Mouse (Mus musculus) embryonic stem cell, embryonic (primary cell): Measurements from ENCODE around the gene Kdr.

ENCODE experiments used
- CTCF ChIA-PET, 4 experiments: fragments of 300-600 bp in 2 of 4; fragments of 350-600 bp in 2 of 4; sonication (Branson Sonifier 250); formaldehyde crosslinking; loops; one replicate each; lab custom pipeline; 2022; ENCODE audit warnings: inconsistent platforms in 2 of 4; lab: Charles Lee
- POLR2A ChIA-PET, 4 experiments: fragments of 300-600 bp in 2 of 4; fragments of 350-600 bp in 2 of 4; sonication (Branson Sonifier 250); formaldehyde crosslinking; loops; one replicate each; lab custom pipeline; 2022; ENCODE audit warnings: antibody characterized with exemption in 4 of 4, inconsistent platforms in 1 of 4; lab: Charles Lee

The Kdr gene

DNA sequence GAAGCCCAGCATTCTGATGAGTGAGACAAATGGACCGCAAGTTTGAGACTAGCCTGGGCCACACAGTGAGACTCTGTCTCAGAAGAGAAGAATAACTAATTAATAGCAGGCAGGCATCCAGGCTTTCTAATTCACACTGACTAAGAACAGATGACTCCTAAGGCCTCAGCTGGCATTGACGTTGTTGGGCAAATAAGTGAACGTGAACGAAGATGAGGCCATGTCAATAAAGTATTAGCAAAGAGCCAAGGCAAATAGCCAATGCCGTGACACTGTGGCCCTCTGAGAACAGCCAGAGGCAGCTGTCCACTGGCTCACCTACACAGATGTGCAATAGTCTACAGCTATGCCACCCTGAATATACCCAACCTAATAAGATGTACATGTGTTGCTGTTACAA is 2.9 kb downstream of the Kdr start:
- CTCF ChIA-PET, result no interaction called here
- POLR2A ChIA-PET, result interaction anchor here in 1 of 4 experiments (0.6 kb wide), 1 partner anchor 902 kb away, joined by 4 read pairs; no protein-coding TSS in a partner anchor

DNA sequence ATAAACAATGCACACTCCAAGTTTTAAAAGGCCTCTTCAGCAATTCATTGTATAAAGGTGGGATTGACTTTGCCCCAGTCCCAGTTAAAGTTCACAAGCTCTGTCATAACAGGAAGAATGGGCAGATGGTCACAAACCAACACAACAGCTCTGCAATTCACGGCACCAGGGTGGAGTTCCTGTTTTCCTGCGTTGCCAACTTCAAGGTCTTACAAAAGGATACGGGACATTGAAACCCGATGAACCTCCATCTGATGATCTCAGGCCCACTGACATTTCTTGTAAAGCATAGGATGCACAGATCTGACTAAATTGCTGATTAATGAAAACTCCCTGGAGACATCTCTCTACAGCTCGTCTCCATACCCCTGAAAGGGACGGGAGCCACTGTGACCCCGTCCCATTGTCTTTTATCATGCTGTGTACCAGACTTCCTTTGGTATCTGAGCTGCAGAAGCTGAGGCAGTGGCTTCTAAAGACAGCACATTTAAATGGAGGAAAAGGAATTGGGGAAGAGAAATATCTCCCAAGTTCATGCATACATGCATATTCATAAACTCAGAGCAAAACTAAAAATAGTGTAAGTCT is 3.6 kb downstream of the Kdr start:
- CTCF ChIA-PET, result no interaction called here

DNA sequence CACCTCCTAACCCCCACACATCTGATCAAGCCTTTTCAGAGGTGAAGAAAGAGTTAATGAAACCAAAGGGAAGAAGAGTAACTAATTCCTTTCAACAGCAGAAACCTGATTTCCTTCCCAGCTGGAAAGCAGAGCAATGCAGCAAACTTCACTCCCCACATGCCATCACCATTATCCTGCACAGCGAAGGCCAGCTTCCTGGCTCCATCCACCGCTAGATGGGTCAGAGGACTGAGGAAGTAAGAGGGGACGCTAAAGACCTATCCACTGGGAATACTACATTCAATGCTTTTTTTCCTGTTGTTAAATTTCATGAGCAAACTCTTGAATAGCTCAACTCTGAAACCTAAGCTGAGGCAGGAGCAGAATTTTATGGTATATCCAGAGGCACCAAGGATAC is 8.4 kb downstream of the Kdr start:
- ChIA-PET CTCF (no interaction called here), POLR2A (no interaction called here)

More for the DNA sequence above, 3.6 kb downstream of the Kdr start:
- POLR2A ChIA-PET, result no interaction called here

DNA sequence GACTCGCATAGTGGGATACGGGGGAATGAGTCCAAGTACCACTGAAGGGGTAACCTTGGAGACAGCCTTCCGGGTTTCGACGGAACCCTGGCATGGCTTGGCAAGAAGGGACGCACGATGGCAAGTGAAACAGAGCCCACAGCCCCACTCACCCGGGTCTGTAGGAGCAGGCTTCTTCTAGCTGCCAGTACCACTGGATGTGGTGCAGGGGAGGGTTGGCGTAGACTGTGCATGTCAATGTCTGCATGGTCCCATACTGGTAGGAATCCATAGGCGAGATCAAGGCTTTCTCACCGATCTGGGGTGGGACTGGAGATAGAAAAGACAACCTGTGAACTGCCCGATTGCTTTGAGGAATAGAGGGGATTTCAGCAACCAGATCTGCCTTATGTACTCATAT is 15.7 kb downstream of the Kdr start:
- CTCF ChIA-PET, result interaction anchor here in 1 of 4 experiments (0.5 kb wide), 1 partner anchor 734 kb away, joined by 3 read pairs; no protein-coding TSS in a partner anchor
- POLR2A ChIA-PET, result interaction anchor here in 1 of 4 experiments (1.1 kb wide), 1 partner anchor 41 kb away, joined by 5 read pairs; no protein-coding TSS in a partner anchor

DNA sequence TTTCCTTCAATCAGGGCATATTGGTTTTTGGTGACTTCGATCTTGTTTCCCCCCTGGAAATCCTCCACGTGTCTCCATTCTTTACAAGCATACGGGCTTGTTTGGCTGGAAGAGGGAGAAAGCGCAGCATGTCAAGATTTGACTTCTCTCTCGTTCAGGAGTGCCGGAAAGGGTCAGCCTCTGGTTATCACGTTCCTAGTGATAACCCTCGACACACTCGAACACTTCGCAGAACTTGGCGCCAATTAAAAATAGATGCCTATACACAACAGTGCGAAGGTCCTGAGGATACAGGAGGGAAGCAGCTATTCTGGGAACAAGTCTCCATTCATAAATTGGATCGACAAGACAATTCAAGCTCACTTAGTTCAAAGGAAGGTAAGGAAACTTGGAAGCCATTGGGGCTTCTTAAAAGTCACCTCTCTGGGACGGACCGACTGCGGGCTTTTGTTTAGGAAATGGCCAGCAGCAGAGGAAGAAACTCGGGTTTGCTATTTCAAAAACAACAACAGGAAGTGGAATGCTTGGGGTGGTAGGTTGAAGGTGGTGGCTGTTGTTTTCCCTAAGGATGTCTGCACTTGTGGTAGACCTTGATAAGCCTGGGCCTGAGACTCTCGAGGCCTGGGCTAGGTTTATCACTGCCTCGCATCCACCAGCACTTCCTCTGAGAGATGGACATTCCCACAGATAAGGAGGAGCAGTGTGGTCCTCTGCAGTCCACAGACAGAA is 16.4 kb downstream of the Kdr start:
- ChIA-PET CTCF (no interaction called here), POLR2A (interaction anchor here in 1 of 4 experiments (1.1 kb wide), 1 partner anchor 40 kb away, joined by 5 read pairs; no protein-coding TSS in a partner anchor)

DNA sequence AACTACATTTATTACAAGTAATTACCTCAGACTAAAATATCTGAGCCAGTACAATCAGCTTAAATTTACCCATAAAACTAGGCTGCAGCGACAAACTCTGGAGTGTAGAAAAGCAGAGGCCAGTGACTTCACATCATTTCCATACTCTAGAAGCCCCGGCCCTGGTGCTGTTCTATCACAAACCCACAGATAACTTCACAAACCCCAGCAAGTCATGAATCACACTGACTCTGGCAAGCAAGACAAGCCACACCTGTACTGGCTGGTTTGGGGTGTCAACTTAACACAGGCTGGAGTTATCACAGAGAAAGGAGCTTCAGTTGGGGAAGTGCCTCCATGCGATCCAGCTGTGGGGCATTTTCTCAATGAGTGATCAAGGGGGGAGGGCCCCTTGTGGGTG is 18.4 kb downstream of the Kdr start:
- ChIA-PET CTCF (no interaction called here), POLR2A (no interaction called here)

DNA sequence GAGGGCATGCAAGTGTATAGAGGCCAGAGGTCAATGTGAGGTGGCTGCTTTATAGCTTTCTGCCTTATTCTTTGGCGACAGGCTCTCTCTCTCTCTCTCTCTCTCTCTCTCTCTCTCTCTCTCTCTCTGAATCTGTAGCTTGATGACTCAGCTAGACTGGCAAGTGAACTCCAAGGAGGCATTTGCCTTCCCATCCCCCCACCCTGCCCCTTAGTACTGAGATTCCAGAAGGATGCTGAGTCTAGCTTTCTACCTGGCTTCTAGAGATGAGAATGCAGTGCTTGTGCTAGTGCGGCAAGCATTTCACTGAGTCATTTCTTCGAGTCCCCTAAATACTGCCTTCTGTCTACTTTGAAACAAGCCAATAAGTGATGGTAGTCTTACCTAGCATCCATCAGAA is 21.7 kb downstream of the Kdr start:
- ChIA-PET POLR2A (interaction anchor here in 2 of 4 experiments (0.6 kb wide), 2 partner anchors 42 to 357 kb away, joined by 3 read pairs; no protein-coding TSS in a partner anchor), CTCF (interaction anchor here in 1 of 4 experiments (0.6 kb wide), 2 partner anchors 8 to 75 kb away, joined by 4 to 5 read pairs; no protein-coding TSS in a partner anchor)

DNA sequence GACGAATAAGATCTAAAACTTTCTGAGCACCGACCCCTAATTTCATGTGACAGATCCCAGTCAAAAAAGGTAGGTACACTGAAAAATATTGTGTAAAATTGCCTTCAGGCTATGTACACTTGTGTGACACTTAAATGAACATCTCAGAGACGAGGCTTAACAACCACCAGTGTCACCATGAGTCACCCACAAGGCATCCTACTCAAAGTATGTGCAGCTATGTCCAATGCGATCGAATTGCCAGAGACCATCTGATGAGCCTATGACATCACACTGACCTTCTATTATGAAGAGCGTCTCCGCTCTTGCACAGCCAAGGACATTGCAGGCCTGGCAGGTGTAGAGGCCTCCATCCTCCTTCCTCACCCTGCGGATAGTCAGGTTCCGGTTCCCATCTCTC is 22.4 kb downstream of the Kdr start:
- ChIA-PET CTCF (interaction anchor here in 1 of 4 experiments (0.6 kb wide), 1 partner anchor 74 kb away, joined by 4 read pairs; no protein-coding TSS in a partner anchor), POLR2A (no interaction called here)

DNA sequence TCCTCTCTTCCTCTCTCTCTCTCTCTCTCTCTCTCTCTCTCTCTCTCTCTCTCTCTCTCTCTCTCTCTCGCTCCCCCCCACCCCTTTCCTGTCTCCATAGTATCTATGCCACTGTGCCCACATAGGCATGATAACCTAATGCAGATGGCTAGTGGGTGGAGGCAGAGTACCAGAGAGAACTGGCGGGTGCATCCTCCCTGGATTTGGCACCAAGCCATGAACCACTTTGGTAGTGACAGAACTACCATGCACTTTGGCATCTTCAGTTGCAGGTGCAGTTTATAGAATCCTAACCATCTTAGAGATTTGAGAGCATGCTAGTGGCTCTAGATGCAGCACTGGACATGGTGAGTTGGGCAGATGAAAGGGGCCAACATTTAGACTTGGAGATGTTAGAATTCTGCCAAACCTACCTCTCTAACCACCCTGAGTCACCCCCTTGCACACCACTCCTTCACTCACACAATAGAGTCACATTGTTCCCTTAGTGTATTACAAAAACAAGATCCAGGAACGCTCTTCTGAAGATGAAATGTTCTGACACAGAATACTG is 23.4 kb downstream of the Kdr start:
- POLR2A ChIA-PET, result no interaction called here
- CTCF ChIA-PET, result interaction anchor here in 1 of 4 experiments (0.5 kb wide), 1 partner anchor 215 kb away, joined by 3 read pairs; no protein-coding TSS in a partner anchor

DNA sequence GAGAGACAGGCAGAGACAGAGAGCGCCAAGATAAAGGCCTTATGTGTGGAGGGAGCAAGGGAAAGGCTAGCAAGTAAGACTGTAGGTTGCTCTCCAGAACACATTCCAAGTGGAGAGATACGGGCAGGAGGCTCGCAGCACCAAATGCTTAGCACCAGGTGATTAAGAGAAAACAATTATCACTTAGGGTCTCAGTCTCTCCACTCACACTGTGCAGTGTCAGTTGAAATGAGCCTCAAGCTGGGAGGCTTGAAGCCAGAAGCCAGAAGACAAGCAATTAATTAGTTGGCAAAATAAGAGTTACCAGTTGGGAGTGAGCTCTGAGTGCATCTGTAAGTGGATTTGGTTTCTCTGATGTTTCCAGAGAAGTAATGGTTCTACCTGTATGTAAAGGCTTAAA is 24.0 kb downstream of the Kdr start:
- ChIA-PET CTCF (interaction anchor here in 1 of 4 experiments (0.5 kb wide), 1 partner anchor 216 kb away, joined by 3 read pairs; no protein-coding TSS in a partner anchor), POLR2A (interaction anchor here in 1 of 4 experiments (0.6 kb wide), 1 partner anchor 86 kb away, joined by 3 read pairs; no protein-coding TSS in a partner anchor)

DNA sequence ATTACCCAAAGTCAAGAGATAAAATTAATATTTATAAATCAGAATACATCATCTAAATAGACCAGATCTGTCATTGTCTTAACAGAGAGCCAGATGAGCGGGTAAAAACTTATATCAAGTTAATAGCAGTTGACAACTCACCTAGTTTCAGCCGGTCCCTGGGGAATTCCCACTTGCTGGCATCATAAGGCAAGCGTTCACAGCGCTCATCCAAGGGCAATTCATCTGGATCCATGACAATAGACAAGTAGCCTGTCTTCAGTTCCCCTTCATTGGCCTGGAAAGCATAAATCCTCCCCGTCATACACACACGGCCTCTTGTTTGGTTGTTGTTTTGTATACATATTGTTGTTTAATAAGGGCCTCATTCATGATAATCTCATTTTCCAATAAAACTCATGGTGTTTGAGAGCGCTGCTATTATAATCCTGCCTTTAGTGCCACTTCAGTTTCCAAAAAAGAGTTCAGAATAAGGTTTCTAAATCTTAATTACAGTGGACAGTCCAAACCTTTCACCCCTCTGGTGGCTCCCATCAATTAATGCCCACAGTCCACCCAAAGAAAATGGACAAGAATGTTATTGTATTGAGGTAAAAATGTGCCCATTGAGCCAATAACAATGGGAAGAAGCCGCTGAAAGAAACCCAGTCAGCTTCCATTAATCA is 26.0 kb downstream of the Kdr start:
- POLR2A ChIA-PET, result interaction anchor here in 1 of 4 experiments (0.6 kb wide), 1 partner anchor 589 kb away, joined by 3 read pairs; no protein-coding TSS in a partner anchor
- CTCF ChIA-PET, result no interaction called here

DNA sequence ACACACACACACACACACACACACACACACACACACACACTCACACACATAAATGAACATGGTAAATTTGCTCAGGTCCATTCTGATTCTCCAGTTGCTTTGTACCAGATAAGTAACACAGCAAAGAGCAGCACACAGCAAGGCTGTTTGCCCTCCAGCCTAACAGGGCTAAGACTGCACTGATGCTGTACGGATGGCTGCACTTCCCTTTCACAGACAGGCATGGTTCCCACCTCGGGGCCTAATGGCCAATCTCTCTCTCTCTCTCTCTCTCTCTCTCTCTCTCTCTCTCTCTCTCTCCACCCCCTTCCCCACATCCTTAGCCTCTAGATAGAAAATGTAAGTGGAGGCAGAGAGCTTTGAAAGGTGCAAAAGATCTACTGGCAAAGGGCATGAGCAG is 27.4 kb downstream of the Kdr start:
- CTCF ChIA-PET, result interaction anchor here in 1 of 4 experiments (0.6 kb wide), 1 partner anchor 565 kb away, joined by 3 read pairs; no protein-coding TSS in a partner anchor
- POLR2A ChIA-PET, result interaction anchor here in 1 of 4 experiments (0.6 kb wide), 1 partner anchor 28 kb away, joined by 4 read pairs; no protein-coding TSS in a partner anchor

DNA sequence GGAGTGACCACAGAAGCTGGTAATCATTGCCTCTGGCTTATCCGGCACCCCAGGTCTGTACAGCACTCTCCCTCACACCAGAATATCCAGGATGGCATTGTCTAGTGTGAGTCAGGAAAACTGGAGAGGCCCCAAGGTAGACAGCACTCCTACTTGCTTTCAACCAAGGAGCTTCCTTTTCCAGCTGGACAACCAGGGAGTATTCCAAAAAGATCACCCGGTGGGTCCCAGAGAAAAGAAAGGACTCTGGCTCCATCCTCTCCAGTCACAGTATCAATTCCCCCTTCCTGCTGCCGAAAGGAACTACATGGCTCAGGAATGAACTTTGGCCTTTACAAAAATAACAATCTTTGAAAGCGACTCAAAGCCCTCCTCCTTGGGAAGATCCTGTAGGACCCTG is 32.9 kb downstream of the Kdr start:
- ChIA-PET POLR2A (interaction anchor here in 1 of 4 experiments (1.6 kb wide), 1 partner anchor 9 kb away, joined by 3 read pairs; no protein-coding TSS in a partner anchor), CTCF (no interaction called here)

DNA sequence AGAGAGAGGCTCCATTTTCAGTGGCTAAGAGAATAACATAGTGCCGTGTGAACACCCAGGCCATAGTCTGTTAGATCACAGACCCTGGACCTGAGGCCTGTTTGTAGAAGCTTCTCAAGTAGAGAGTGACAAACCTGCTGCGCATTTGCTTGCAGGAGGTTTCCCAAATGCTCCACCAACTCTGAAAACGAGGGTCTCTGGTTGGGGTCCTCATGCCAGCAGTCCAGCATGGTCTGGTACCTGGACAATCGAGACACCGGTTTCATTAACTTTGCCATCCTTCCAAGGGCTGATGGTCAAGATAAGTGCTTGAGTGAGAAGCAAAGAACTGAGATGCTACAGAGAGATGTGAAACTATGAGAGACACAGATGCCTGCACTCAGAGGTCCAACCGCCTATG is 35.0 kb downstream of the Kdr start:
- ChIA-PET POLR2A (interaction anchor here in 1 of 4 experiments (0.6 kb wide), 1 partner anchor 21 kb away, joined by 3 read pairs; no protein-coding TSS in a partner anchor), CTCF (interaction anchor here in 1 of 4 experiments (0.6 kb wide), 1 partner anchor 901 kb away, joined by 5 read pairs; no protein-coding TSS in a partner anchor)

DNA sequence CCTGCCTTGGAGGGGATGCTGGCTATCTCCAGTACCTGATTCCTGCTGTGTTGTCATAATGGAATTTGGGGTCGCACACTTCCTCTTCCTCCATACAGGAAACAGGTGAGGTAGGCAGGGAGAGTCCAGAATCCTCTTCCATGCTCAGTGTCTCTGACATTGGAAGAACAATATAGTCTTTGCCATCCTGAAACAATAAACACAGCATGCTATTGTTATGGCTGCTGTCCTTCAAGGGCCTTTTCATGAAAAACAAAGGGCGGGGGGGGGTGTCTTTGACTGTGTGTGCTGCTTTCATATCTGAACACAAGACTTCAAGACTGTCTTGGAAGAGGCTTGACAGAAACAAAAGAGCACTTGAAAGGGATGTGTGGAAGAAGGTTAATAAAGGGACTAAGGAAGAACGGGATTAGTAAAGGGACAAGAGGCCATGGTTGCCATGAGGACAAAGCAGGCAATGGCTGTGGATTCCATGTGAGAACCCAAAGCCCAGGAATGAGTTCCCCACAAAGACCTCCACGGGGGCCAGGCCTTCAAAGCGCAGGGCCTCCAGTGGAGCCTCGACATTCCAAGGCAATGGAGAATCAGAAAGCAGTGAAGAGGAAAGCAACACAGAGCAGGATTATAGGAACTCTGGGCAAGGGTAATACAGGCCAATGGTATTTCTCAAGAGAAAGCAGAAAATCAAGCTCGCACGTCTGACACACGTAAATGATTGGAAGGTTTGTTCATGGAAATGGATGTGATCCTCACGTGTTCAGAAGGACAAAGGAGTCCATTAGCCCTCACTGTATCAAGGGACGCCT is 36.3 kb downstream of the Kdr start:
- CTCF ChIA-PET, result no interaction called here
- POLR2A ChIA-PET, result interaction anchor here in 2 of 4 experiments (0.6 to 1.3 kb wide), 3 partner anchors 204 to 367 kb away, joined by 3 read pairs; partner anchors contain the start of gene Kit (in 1 of the 2)

DNA sequence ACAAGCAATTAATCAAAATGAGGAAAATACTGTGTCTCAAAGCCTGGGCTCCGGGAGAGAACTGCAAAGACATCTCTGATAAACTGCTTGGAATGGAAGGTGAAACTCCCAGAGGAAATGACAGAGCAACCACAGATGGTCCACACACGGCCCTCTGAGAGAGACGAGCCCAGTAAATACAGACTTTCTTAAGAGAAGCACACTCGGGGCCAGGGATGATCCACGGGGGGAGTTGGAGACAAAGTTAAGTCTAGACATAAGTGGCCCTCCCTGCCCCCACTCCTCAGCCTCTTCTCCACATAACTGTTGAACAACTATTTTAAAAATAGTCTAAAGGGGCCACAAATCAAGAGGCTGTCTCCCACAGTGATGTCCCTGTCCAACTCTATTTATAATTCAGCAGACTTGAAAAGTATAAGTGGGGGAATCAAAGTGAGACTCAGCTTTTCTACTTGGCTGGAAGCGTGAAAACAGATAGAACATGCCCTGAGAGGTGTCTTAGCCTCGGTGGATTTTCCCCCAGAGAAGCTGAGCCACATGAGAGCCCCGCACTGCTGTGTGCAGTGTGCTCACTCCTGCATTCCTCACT is 39.0 kb downstream of the Kdr start:
- ChIA-PET CTCF (no interaction called here), POLR2A (no interaction called here)

DNA sequence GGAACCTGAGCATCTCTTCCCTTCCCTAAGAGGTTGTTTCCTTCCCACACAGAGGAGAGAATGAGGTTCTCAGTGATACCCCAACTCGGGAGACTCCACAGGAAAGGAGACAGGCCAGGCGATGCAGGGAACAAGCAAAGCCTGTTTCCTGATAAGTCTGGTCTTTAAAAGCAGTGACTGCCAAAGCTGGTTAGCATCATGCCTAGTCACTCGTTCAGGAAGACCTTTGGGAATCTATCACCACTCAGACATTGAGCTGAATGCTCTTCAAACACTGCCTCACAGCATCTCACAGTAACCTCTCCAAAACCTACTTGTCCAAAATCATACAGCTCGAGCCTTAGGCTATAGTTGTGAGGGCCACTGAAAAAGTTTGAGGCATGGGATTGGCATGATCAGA is 40.2 kb downstream of the Kdr start:
- POLR2A ChIA-PET, result no interaction called here

More for the DNA sequence above, 40.2 kb downstream of the Kdr start:
- CTCF ChIA-PET, result no interaction called here
